Mouse (Mus musculus) brain, embryonic 14.5 days (tissue): ENCODE data around the gene Kcnb1.

Experiments used
- CTCF ChIP-seq: fragments of 200-500 bp; IDR thresholded peaks from 2 replicates; pipeline ENCODE4 v1.5.1; 2012; ENCODE audit warnings: inconsistent platforms, mild to moderate bottlenecking, moderate library complexity, borderline replicate concordance; ENCODE audit not compliant: insufficient read depth, insufficient read length; ENCODE audit errors: extremely low read depth
- POLR2A ChIP-seq: fragments of 200-500 bp; IDR thresholded peaks from 2 replicates; pipeline ENCODE4 v1.6.1; 2012; ENCODE audit warnings: mild to moderate bottlenecking, inconsistent platforms, borderline replicate concordance; ENCODE audit not compliant: poor library complexity, insufficient read depth, insufficient read length, severe bottlenecking; ENCODE audit errors: extremely low read depth

DNA sequence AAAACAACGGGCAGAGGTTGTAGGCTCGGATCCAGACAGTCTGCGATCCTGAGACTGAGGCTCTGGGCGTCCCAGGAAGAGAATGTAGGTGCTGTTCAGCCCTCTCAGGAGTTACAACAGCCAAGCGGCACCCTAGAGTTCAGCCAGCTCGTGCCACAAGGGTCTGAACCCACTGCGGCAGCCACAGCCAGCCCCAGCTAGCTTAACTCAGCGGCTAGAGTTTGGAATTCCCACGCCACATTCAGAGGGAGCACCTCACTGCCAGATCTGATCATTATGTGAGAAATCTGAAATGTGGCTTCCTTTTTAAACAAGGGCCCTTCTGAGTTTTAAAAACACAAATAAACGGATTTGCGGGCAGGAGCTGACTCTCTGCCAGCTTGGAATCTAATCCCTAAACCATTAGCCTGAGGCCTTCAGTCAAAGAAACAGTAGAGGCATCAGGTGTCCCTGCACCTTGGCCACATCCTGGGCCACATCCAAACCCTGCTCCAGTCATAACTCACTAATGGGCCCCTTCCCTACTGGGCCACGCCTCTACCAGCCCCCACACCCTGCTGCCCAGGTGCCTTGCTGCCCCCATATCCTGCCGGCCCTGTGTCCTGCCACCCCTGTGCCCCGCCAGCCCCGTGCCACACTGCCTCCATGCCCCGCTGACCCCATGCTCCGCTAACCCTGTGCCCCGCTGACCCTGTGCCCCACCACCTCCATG is 16.1 kb upstream of the Kcnb1 start:
- TF ChIP-seq CTCF (no peak), POLR2A (no peak)
